ENCODE assay signal across 8 mouse cellular contexts in the genomic region with DNA sequence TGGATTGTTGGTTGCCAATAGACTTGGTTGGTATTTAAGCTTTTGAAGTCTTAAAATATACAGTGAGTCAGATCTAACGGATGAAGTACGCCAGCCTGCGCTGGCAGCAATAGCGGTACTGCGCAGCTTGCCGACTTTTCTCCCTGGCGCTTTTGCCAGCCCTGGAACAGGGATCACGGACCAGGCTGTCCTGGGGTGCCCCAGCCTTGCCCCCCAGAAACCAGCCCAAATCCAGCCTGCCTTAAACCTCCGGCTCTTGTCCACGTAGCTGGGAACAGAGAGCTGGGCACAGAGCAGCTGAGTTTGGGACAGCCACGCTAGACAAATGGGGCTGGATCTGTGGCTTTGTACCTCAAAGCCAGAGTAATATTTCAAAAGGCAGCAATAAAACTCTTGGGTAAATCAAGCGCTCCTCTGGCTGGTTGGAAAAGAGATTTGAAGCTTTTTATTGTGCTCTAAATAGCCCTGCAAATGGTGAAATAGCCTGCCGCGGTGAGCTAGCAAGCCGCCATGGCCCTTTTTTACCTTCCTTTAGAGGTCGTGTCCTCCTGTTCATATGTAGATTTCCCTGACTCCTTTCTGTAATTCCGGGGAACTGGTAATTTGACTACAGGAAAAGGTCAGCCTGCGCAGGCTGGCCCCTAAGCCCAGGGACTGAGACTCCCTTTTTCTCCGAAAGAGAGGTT. TPM values are rescaled to one million over a fixed set of nuclear protein-coding genes. Genes with fewer than 3 reads are reported as not detected.
DNase-seq lines count a peak whose midpoint lies in the region; ATAC-seq and TF ChIP-seq lines count a peak whose summit lies in the region.

No protein-coding gene starts in this region.

- no peak overlapping the region; the same call in 1 of the 2 replicates for H3K27ac ChIP-seq in intestine, embryonic 15.5 days
- no peak overlapping the region for H3K27ac ChIP-seq in small intestine, adult 2 months (ENCODE audit: insufficient read depth, low read depth, low read length)

- 14% methylated on average over 19 of the region's 19 CpGs for WGBS in intestine, embryonic 15.5 days
- WGBS in lung, adult 2 months = 19% methylated on average over 19 of the region's 19 CpGs
- WGBS in small intestine, adult 2 months = 39% methylated on average over 19 of the region's 19 CpGs

- H3K9ac ChIP-seq in intestine, embryonic 15.5 days = peak overlapping the region; percentile 33

- H3K27me3 ChIP-seq in intestine, embryonic 15.5 days (replicated peaks) = 0 out of 2 replicates have a peak, but pooled peaks cover 6% of the 10 kb centered on the region
- peaks cover 13% of the 10 kb centered on the region for H3K27me3 ChIP-seq in small intestine, adult 2 months (ENCODE audit: control insufficient read depth, insufficient read depth, low read length)

- peak overlapping the region; percentile 61 for H3K4me2 ChIP-seq in intestine, embryonic 15.5 days (replicated peaks)

- no peaks in the 10 kb centered on the region for H3K9me3 ChIP-seq in intestine, embryonic 15.5 days

- no peak for TF ChIP-seq CTCF in lung, adult 2 months (IDR thresholded peaks at IDR 0.05; ENCODE audit: insufficient read depth, low read length)
- TF ChIP-seq CTCF in small intestine, adult 2 months (IDR thresholded peaks at IDR 0.05; ENCODE audit: extremely low read depth, insufficient read length, insufficient replicate concordance, low read depth, low read length) = no peak

- no peaks in the 10 kb centered on the region for H3K36me3 ChIP-seq in intestine, embryonic 15.5 days
- H3K36me3 ChIP-seq in small intestine, adult 2 months (ENCODE audit: control insufficient read depth, insufficient read depth, low read length) = 0 out of 2 replicates have a peak, but pooled peaks cover 5% of the 10 kb centered on the region

- DNase-seq in gastrocnemius, postnatal 10 days = peak; percentile 11
- no peak for DNase-seq in gastrocnemius, adult 8-10 months (ENCODE audit: low spot score in 2 of 2)
- peak; percentile 78 for DNase-seq in ES-CJ7 (ENCODE audit: low read depth, low spot score)
- DNase-seq in embryo, embryonic 10.5 days (ENCODE audit: low spot score) = peak; percentile 72
- peak; percentile 39 for DNase-seq in lung, adult 2 months
- no peak for DNase-seq in natural killer cell, adult 2 months (ENCODE audit: low spot score in 2 of 2)

- H3K4me3 ChIP-seq in intestine, embryonic 15.5 days (replicated peaks) = peak overlapping the region; percentile 20
- peak overlapping the region; percentile 35 for H3K4me3 ChIP-seq in lung, adult 2 months (replicated peaks; ENCODE audit: extremely low read depth, low read depth, low read length)
- peak overlapping the region; percentile 37 for H3K4me3 ChIP-seq in small intestine, adult 2 months (ENCODE audit: low read depth, low read length)

- ATAC-seq in intestine, embryonic 15.5 days = peak; percentile 41; the same call in 1 of the 2 replicates

- TF ChIP-seq POLR2A in lung, adult 2 months (IDR thresholded peaks at IDR 0.05; ENCODE audit: borderline replicate concordance, extremely low read depth, low read depth, low read length) = no peak
- TF ChIP-seq POLR2A in small intestine, adult 2 months (IDR thresholded peaks at IDR 0.05; ENCODE audit: low read depth, low read length) = no peak

- H3K4me1 ChIP-seq in intestine, embryonic 15.5 days (replicated peaks) = peaks cover 10% of the 10 kb centered on the region
- peaks cover 5% of the 10 kb centered on the region; the same call in 1 of the 2 replicates for H3K4me1 ChIP-seq in lung, adult 2 months (ENCODE audit: control insufficient read depth, insufficient read depth, low read length)
- no peaks in the 10 kb centered on the region for H3K4me1 ChIP-seq in small intestine, adult 2 months (ENCODE audit: control insufficient read depth, insufficient read depth, insufficient read length, low read length)

RNA-seq across cellular contexts. Expression of gene Skap2, which starts 6.2 kb away (rescaled TPM):
- 1 to 10 TPM; 6.1 to 9.1 TPM for total RNA-seq in gastrocnemius, postnatal 10 days (2021)
- 1 to 10 TPM; 2.9 to 6.1 (median 3.1) TPM for total RNA-seq in gastrocnemius, adult 8-10 months (2022)
- polyA plus RNA-seq in intestine, embryonic 15.5 days (2015; fragmentation: Nextera tagmentation; extraction: Ambion mirVana) = 37.0 and 40.3 TPM in 2 replicates
- 13.7 and 25.4 TPM in 2 replicates for polyA plus RNA-seq in lung, adult 2 months (2012; rRNA removed)
- polyA plus RNA-seq in small intestine, adult 2 months (2012; rRNA removed) = 2.7 and 6.5 TPM in 2 replicates

Comparison
In these comparisons a context has a peak if more than half of its experiments do, and no peak if none do; other contexts are left out.
1. DNase-seq: peak in gastrocnemius, postnatal 10 days (single experiment), ES-CJ7 (single experiment), embryo, embryonic 10.5 days (single experiment) and lung, adult 2 months (single experiment); none in gastrocnemius, adult 8-10 months (0 of 2) and natural killer cell, adult 2 months (0 of 2).
2. Peak in every context shown above with its lines, with median percentiles within 50 percentile points of each other: H3K4me3 ChIP-seq.